Mouse (Mus musculus) embryonic fibroblast, embryonic 13.5 days (primary cell): ENCODE data around the gene Camk2g.

Source experiments
- CTCF ChIP-seq: IDR thresholded peaks from 2 replicates; pipeline ENCODE4 v1.5.1; 2011; ENCODE audit warnings: mild to moderate bottlenecking, control low read depth, low read length, moderate library complexity, borderline replicate concordance; ENCODE audit not compliant: insufficient read depth
- POLR2A ChIP-seq: IDR thresholded peaks from 2 replicates; pipeline ENCODE4 v1.6.1; 2011; ENCODE audit warnings: low read depth, mild to moderate bottlenecking, control low read depth, low read length, moderate library complexity

- TF ChIP-seq POLR2A (no peak), CTCF (no peak)
These were observed 47.6 kb upstream of the Camk2g start for GRCm38 (mm10) chr14:20841526-20841925.
